Comparison of ENCODE assay signal across 9 mouse cellular contexts in the genomic region with DNA sequence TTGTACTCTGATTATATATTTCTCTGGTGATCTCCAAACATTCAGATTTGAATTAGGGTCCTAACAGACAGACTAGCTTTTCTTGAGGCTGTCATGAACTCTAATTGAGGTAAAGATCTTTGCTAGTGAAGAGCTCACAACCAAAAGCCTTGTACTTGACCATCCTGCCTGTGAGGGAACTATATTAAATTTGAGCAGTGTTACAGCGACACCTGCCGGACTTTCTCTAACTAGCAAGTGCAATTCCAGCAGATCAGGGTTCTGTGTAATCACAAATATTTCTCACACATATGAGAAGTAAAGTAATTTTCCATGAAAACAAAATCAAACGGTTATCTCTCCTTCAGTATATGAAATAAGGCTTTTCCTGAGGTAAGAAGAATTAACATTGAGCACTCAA.
DNase-seq lines count a peak whose midpoint lies in the region; ATAC-seq and TF ChIP-seq lines count a peak whose summit lies in the region.
"Had no signal": no experiment of that assay in that cellular context is flagged by ENCODE, and none has a peak within 500 bp of the region (broad histone marks: within the 10 kb centered on the region; RNA-seq: fewer than 3 reads in every experiment).

No protein-coding gene starts in this region.

- no peak overlapping the region for H3K4me3 ChIP-seq in ES-E14 (ENCODE audit: insufficient read depth in 1 of 2, low read depth in 1 of 2, low read length in 2 of 2, poor library complexity in 1 of 2, severe bottlenecking in 1 of 2)
- H3K4me3 ChIP-seq: heart, embryonic 15.5 days had no signal

- in situ Hi-C loops in ES-E14 (cut with MboI; ENCODE audit: low sequenced_read_pairs in 2 of 2, unreplicated experiment in 2 of 2) = loop anchor here (10.0 to 25.0 kb wide), 3 partner anchors 501 to 691 kb away; no protein-coding TSS in a partner anchor

- no peak overlapping the region for H3K9ac ChIP-seq in ES-E14 (ENCODE audit: insufficient read depth, low read depth, low read length, poor library complexity, severe bottlenecking)
- H3K9ac ChIP-seq: heart, embryonic 15.5 days had no signal

- H3K4me1 ChIP-seq in ES-E14 (ENCODE audit: control insufficient read depth in 2 of 2, insufficient read depth in 2 of 2, low read length in 2 of 2, poor library complexity in 1 of 2) = no peaks in the 10 kb centered on the region
- H3K4me1 ChIP-seq: heart, embryonic 15.5 days had no signal

- H3K36me3 ChIP-seq in ES-E14 (ENCODE audit: control insufficient read depth, insufficient read depth, low read length, poor library complexity, severe bottlenecking) = no peaks in the 10 kb centered on the region
- H3K36me3 ChIP-seq: heart, embryonic 15.5 days had no signal

- ATAC-seq in erythroblast, adult 5-6 weeks (replicated peaks; ENCODE audit: low FRiP score, poor library complexity, severe bottlenecking) = no peak

- H3K27ac ChIP-seq in ES-E14 (ENCODE audit: insufficient read depth, low read depth, low read length, poor library complexity, severe bottlenecking) = no peak overlapping the region
- H3K27ac ChIP-seq: heart, embryonic 15.5 days had no signal

- peak; percentile 83 to 85 for DNase-seq in B cell, adult 2 months
- peak; percentile 49 for DNase-seq in ES-E14 (ENCODE audit: low read depth, low spot score)
- DNase-seq in cerebellum, adult 8-10 months = peak; percentile 51
- DNase-seq in gastrocnemius, adult 8-10 months (ENCODE audit: low spot score in 2 of 2) = peak; percentile 7 to 28
- peak; percentile 81 for DNase-seq in layer of hippocampus, adult 11-12 months (ENCODE audit: low spot score)
- peak; percentile 82 for DNase-seq in lung, postnatal 10 days
- peak; percentile 63 to 84 for DNase-seq in right cerebral cortex, postnatal 10 days (ENCODE audit: low spot score in 2 of 2)

- H3K9me3 ChIP-seq in ES-E14 (ENCODE audit: control insufficient read depth, insufficient read depth, low read depth, low read length) = no peaks in the 10 kb centered on the region
- H3K9me3 ChIP-seq: heart, embryonic 15.5 days had no signal

TF ChIP-seq in ES-E14, 5 proteins besides CTCF, POLR2A, EP300 and RAD21:
- TF ChIP-seq HCFC1 (IDR thresholded peaks at IDR 0.05; ENCODE audit: borderline replicate concordance, insufficient read depth, low read length) = no peak
- peak; percentile 86 for TF ChIP-seq ZC3H11A (IDR thresholded peaks at IDR 0.05; ENCODE audit: borderline replicate concordance, low read depth, low read length)
- no peak for TF ChIP-seq MAFK (IDR thresholded peaks at IDR 0.05; ENCODE audit: insufficient read depth, low read depth, low read length)
- TF ChIP-seq CHD2 (IDR thresholded peaks at IDR 0.05; ENCODE audit: low read depth, low read length) = no peak
- TF ChIP-seq ZNF384 (IDR thresholded peaks at IDR 0.05; ENCODE audit: low read depth, low read length) = no peak
TF ChIP-seq in ES-E14: peak in this region for 1.

Comparison
In these comparisons a context has a peak if more than half of its experiments do, and no peak if none do; other contexts are left out.
1. DNase-seq: peak in every context shown above with its lines; median percentile 84 in B cell, adult 2 months; 82 in lung, postnatal 10 days; 81 in layer of hippocampus, adult 11-12 months; 74 in right cerebral cortex, postnatal 10 days; 51 in cerebellum, adult 8-10 months; 49 in ES-E14; 18 in gastrocnemius, adult 8-10 months.